Mouse (Mus musculus): ENCODE data around the gene Padi1. TPM values are rescaled to one million over a fixed set of nuclear protein-coding genes. Genes with fewer than 3 reads are reported as not detected.

The Padi1 gene
- total and polyA plus RNA-seq, 2 experiments = not detected

- H3K27me3 ChIP-seq (ENCODE audit: control insufficient read depth, insufficient read depth, low read length) = no peaks in the 10 kb centered on the region
- DNase-seq (ENCODE audit: extremely low read depth, low read depth, low spot score) = no peak
- WGBS = 90% methylated on average over 3 of the region's 3 CpGs
Observed at GRCm38 (mm10) chr4:140871376-140871775, 25.8 kb upstream of the Padi1 start.

GRCm38 (mm10) chr4:140870876-140871275 is 25.3 kb upstream of the Padi1 start:
- H3K4me3 ChIP-seq (ENCODE audit: insufficient read depth, low read depth, low read length) = no peak overlapping the region
- no peak overlapping the region for H3K9ac ChIP-seq (ENCODE audit: low read depth, low read length)
- no peaks in the 10 kb centered on the region for H3K79me2 ChIP-seq (ENCODE audit: control insufficient read depth, insufficient read depth, low read length)
- 89% methylated on average over 7 of the region's 7 CpGs for WGBS
- no peaks in the 10 kb centered on the region for H3K4me1 ChIP-seq (ENCODE audit: control insufficient read depth, insufficient read depth, low read length)
- no peak for DNase-seq (ENCODE audit: extremely low read depth, low read depth, low spot score)
- TF ChIP-seq CTCF (IDR thresholded peaks at IDR 0.05; ENCODE audit: low read depth, low read length) (no peak), POLR2A (IDR thresholded peaks at IDR 0.05; ENCODE audit: extremely low read depth, insufficient read depth, low read length) (no peak)
- no peaks in the 10 kb centered on the region for H3K36me3 ChIP-seq (ENCODE audit: control insufficient read depth, insufficient read depth, low read length)
- no peaks in the 10 kb centered on the region for H3K27me3 ChIP-seq (ENCODE audit: control insufficient read depth, insufficient read depth, low read length)
- H3K27ac ChIP-seq (replicated peaks; ENCODE audit: insufficient read depth, low read depth, low read length) = no peak overlapping the region

More at GRCm38 (mm10) chr4:140871376-140871775, 25.8 kb upstream of the Padi1 start:
- H3K9ac ChIP-seq (ENCODE audit: low read depth, low read length) = no peak overlapping the region
- no peak overlapping the region for H3K27ac ChIP-seq (replicated peaks; ENCODE audit: insufficient read depth, low read depth, low read length)
- H3K4me3 ChIP-seq (ENCODE audit: insufficient read depth, low read depth, low read length) = no peak overlapping the region
- no peaks in the 10 kb centered on the region for H3K36me3 ChIP-seq (ENCODE audit: control insufficient read depth, insufficient read depth, low read length)
- TF ChIP-seq CTCF (IDR thresholded peaks at IDR 0.05; ENCODE audit: low read depth, low read length) (no peak), POLR2A (IDR thresholded peaks at IDR 0.05; ENCODE audit: extremely low read depth, insufficient read depth, low read length) (no peak)
- H3K4me1 ChIP-seq (ENCODE audit: control insufficient read depth, insufficient read depth, low read length) = no peaks in the 10 kb centered on the region
- no peaks in the 10 kb centered on the region for H3K79me2 ChIP-seq (ENCODE audit: control insufficient read depth, insufficient read depth, low read length)

GRCm38 (mm10) chr4:140869945-140870344 is 24.4 kb upstream of the Padi1 start:
- Histone ChIP-seq H3K4me1 (ENCODE audit: control insufficient read depth, insufficient read depth, low read length) (no peaks in the 10 kb centered on the region), H3K9ac (ENCODE audit: low read depth, low read length) (no peak overlapping the region)
- WGBS = 91% methylated on average over 8 of the region's 8 CpGs

DNA sequence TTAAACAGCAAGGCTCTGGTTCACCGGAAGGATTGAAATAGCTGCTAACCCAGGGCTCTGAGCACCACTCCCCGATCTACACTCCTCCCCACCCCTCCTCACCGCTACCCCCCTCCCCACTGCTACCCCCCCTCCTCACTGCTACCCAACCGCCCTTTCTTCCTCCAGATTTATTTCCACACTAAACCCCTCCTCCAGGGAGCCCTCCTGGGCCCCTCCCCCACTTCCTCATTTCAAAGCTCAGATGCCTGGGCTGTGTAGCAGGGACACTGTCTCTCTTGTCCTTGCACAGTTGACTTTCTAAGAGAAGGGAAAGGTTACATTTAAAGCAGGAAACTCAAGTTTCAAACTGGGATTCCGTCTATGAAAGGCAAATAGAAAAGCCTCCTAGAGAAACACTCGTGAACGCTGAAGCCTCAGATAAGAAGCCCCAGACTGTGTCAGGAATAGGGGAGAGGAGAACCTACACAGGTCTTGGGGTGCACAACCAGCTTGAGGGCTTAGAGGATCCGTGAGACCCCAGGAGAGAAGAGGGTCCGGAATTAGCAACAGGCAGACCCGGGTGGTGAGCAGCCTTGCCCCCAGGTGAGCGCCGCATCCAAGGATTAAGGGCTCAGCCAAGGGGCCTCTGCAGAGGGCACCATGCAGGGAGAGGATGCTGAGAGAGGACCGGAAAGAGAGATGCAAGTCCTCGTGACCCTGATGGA is 23.1 kb upstream of the Padi1 start:
- Histone ChIP-seq H3K27ac (replicated peaks; ENCODE audit: insufficient read depth, low read depth, low read length) (no peak overlapping the region), H3K4me1 (ENCODE audit: control insufficient read depth, insufficient read depth, low read length) (no peaks in the 10 kb centered on the region), H3K27me3 (ENCODE audit: control insufficient read depth, insufficient read depth, low read length) (no peaks in the 10 kb centered on the region), H3K36me3 (ENCODE audit: control insufficient read depth, insufficient read depth, low read length) (no peaks in the 10 kb centered on the region), H3K79me2 (ENCODE audit: control insufficient read depth, insufficient read depth, low read length) (no peaks in the 10 kb centered on the region), H3K4me3 (ENCODE audit: insufficient read depth, low read depth, low read length) (no peak overlapping the region), H3K9ac (ENCODE audit: low read depth, low read length) (no peak overlapping the region)
- TF ChIP-seq CTCF (IDR thresholded peaks at IDR 0.05; ENCODE audit: low read depth, low read length) (no peak), POLR2A (IDR thresholded peaks at IDR 0.05; ENCODE audit: extremely low read depth, insufficient read depth, low read length) (no peak)
- DNase-seq (ENCODE audit: extremely low read depth, low read depth, low spot score) = no peak
- 21% methylated on average over 14 of the region's 14 CpGs for WGBS

More at GRCm38 (mm10) chr4:140869945-140870344, 24.4 kb upstream of the Padi1 start:
- Histone ChIP-seq H3K4me3 (ENCODE audit: insufficient read depth, low read depth, low read length) (no peak overlapping the region), H3K27ac (replicated peaks; ENCODE audit: insufficient read depth, low read depth, low read length) (no peak overlapping the region), H3K36me3 (ENCODE audit: control insufficient read depth, insufficient read depth, low read length) (no peaks in the 10 kb centered on the region), H3K27me3 (ENCODE audit: control insufficient read depth, insufficient read depth, low read length) (no peaks in the 10 kb centered on the region), H3K79me2 (ENCODE audit: control insufficient read depth, insufficient read depth, low read length) (no peaks in the 10 kb centered on the region)
- DNase-seq (ENCODE audit: extremely low read depth, low read depth, low spot score) = no peak
- TF ChIP-seq POLR2A (IDR thresholded peaks at IDR 0.05; ENCODE audit: extremely low read depth, insufficient read depth, low read length) = no peak
- TF ChIP-seq CTCF (IDR thresholded peaks at IDR 0.05; ENCODE audit: low read depth, low read length) = no peak

DNA sequence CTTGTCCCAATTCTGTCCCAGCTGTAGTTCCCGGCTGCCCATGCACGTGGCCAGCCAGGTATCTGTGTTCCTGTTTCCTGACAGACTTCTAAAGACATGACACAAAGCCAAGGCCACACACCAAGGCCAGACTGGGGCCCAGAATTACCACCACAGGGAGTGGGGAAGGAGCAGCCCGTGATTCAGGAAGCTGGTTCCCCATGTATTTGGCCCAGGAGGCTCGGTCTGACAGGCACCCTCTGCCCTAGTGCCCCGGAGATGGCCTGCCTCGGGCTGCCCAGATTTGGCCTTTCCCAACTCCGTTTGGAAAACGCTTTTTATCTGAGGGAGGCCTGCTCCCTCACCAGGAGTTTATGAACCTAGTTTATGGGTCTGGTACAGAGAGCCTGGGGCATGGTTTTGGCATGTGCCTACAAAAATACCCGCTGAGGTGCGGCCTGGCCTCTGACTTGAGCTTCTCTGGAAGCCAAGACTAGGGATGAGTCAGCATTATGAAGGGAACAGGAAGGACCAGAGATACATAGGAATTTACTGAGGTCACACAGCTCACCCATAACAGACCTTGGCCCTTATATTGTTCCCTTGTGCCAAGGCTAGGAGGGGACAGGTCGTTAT is 16.6 kb upstream of the Padi1 start:
- 7% methylated on average over 11 of the region's 11 CpGs for WGBS
- no peaks in the 10 kb centered on the region for H3K36me3 ChIP-seq (ENCODE audit: control insufficient read depth, insufficient read depth, low read length)
- TF ChIP-seq CTCF (IDR thresholded peaks at IDR 0.05; ENCODE audit: low read depth, low read length) = no peak
- no peak for TF ChIP-seq POLR2A (IDR thresholded peaks at IDR 0.05; ENCODE audit: extremely low read depth, insufficient read depth, low read length)
- peaks cover 24% of the 10 kb centered on the region for H3K4me1 ChIP-seq (ENCODE audit: control insufficient read depth, insufficient read depth, low read length)
- H3K79me2 ChIP-seq (ENCODE audit: control insufficient read depth, insufficient read depth, low read length) = no peaks in the 10 kb centered on the region
- no peaks in the 10 kb centered on the region for H3K27me3 ChIP-seq (ENCODE audit: control insufficient read depth, insufficient read depth, low read length)
- H3K4me3 ChIP-seq (ENCODE audit: insufficient read depth, low read depth, low read length) = no peak overlapping the region
- DNase-seq (ENCODE audit: extremely low read depth, low read depth, low spot score) = peak; percentile 91
- H3K27ac ChIP-seq (replicated peaks; ENCODE audit: insufficient read depth, low read depth, low read length) = peak overlapping the region; percentile 26
- no peak overlapping the region for H3K9ac ChIP-seq (ENCODE audit: low read depth, low read length)

- Histone ChIP-seq H3K9ac (ENCODE audit: low read depth, low read length) (peak overlapping the region; percentile 27; the same call in 1 of the 2 replicates), H3K4me3 (ENCODE audit: insufficient read depth, low read depth, low read length) (no peak overlapping the region), H3K27me3 (ENCODE audit: control insufficient read depth, insufficient read depth, low read length) (no peaks in the 10 kb centered on the region), H3K4me1 (ENCODE audit: control insufficient read depth, insufficient read depth, low read length) (peaks cover 25% of the 10 kb centered on the region), H3K79me2 (ENCODE audit: control insufficient read depth, insufficient read depth, low read length) (no peaks in the 10 kb centered on the region), H3K27ac (replicated peaks; ENCODE audit: insufficient read depth, low read depth, low read length) (peak overlapping the region; percentile 76), H3K36me3 (ENCODE audit: control insufficient read depth, insufficient read depth, low read length) (no peaks in the 10 kb centered on the region)
- peak; percentile 35 for DNase-seq (ENCODE audit: extremely low read depth, low read depth, low spot score)
- 24% methylated on average over 7 of the region's 7 CpGs for WGBS
- TF ChIP-seq POLR2A (IDR thresholded peaks at IDR 0.05; ENCODE audit: extremely low read depth, insufficient read depth, low read length) (no peak), CTCF (IDR thresholded peaks at IDR 0.05; ENCODE audit: low read depth, low read length) (no peak)
Observed at GRCm38 (mm10) chr4:140860767-140861147, 15.2 kb upstream of the Padi1 start.
